Comparison of ENCODE assay signal across 14 mouse cellular contexts in the genomic region with DNA sequence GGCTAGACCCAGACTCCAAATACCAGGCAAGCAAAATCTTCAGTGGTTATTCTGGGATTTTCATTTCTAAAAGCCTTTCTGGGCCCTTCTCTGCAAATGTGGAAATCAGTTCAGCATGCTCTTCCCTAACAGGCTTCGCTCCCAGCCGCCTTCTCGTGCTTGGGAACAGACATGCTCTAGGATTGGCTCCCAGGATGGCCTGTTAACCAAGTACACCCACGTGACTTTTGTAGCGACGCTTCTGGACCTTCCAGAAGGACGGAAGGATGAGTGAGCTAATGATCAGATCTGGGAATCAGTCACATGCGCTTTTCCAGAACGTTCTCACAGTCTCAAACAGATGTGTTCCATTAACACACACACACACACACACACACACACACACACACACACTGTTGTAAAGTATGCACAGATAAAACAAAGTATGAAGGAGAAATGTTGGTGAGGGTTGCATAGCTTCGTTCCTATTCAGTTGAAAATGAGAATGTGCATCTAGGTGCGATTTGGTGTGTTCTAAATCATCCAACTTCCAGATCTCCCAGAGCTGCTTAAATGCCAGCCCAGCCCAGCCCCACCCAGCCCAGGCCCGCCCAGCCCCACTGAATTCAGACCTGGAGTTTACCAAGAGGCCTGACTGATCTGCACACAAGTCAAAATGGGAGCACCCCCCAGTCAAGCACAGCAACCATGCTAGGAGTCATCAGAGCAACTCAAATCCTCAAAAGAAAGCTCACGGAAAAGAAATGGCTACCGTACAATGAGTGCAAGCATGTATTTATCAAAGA.
DNase-seq lines count a peak whose midpoint lies in the region; ATAC-seq and TF ChIP-seq lines count a peak whose summit lies in the region.
"Had no signal": no experiment of that assay in that cellular context is flagged by ENCODE, and none has a peak within 500 bp of the region (broad histone marks: within the 10 kb centered on the region; RNA-seq: fewer than 3 reads in every experiment).

No protein-coding gene starts in this region.

- no peak for ATAC-seq in limb, embryonic 14.5 days (ENCODE audit: low FRiP score, low read depth)

- H3K27ac ChIP-seq in limb, embryonic 14.5 days (replicated peaks; ENCODE audit: low read depth, low read length) = no peak overlapping the region
- H3K27ac ChIP-seq in limb, embryonic 10.5 days = no peak overlapping the region
- H3K27ac ChIP-seq in thymus, adult 2 months (ENCODE audit: control insufficient read depth, insufficient read depth, low read length) = peak overlapping the region; percentile 75
- H3K27ac ChIP-seq: forebrain, embryonic 10.5 days; hindbrain, embryonic 15.5 days; limb, embryonic 13.5 days had no signal

- no peaks in the 10 kb centered on the region for H3K9me3 ChIP-seq in limb, embryonic 14.5 days (ENCODE audit: control insufficient read depth, low read length)
- no peaks in the 10 kb centered on the region for H3K9me3 ChIP-seq in limb, embryonic 10.5 days (replicated peaks)
- H3K9me3 ChIP-seq: forebrain, embryonic 10.5 days; hindbrain, embryonic 15.5 days; limb, embryonic 13.5 days had no signal

- H3K4me1 ChIP-seq in limb, embryonic 14.5 days (ENCODE audit: control insufficient read depth, insufficient read depth, low read length) = 0 out of 2 replicates have a peak, but pooled peaks cover 7% of the 10 kb centered on the region
- H3K4me1 ChIP-seq in limb, embryonic 10.5 days = peaks cover 10% of the 10 kb centered on the region
- H3K4me1 ChIP-seq in thymus, adult 2 months (replicated peaks; ENCODE audit: control insufficient read depth, insufficient read depth, low read length) = peaks cover 48% of the 10 kb centered on the region
- H3K4me1 ChIP-seq: forebrain, embryonic 10.5 days; hindbrain, embryonic 15.5 days had no signal

- H3K4me2 ChIP-seq in limb, embryonic 14.5 days (replicated peaks; ENCODE audit: low read depth, low read length, severe bottlenecking) = no peak overlapping the region
- H3K4me2 ChIP-seq: hindbrain, embryonic 15.5 days; limb, embryonic 13.5 days had no signal

- H3K4me3 ChIP-seq in limb, embryonic 14.5 days (replicated peaks; ENCODE audit: low read length) = no peak overlapping the region
- H3K4me3 ChIP-seq in limb, embryonic 10.5 days = no peak overlapping the region
- H3K4me3 ChIP-seq in thymus, adult 2 months (ENCODE audit: control insufficient read depth, insufficient read depth, low read length) = 0 out of 2 replicates have a peak overlapping the region, but pooled peaks have one; percentile 0
- H3K4me3 ChIP-seq: forebrain, embryonic 10.5 days; hindbrain, embryonic 15.5 days; limb, embryonic 13.5 days had no signal

- no peaks in the 10 kb centered on the region for H3K36me3 ChIP-seq in limb, embryonic 14.5 days (ENCODE audit: control insufficient read depth, insufficient read depth, low read length)
- H3K36me3 ChIP-seq in limb, embryonic 10.5 days = no peaks in the 10 kb centered on the region
- no peaks in the 10 kb centered on the region for H3K36me3 ChIP-seq in thymus, adult 2 months (ENCODE audit: control insufficient read depth, insufficient read depth, low read length)
- H3K36me3 ChIP-seq: forebrain, embryonic 10.5 days; hindbrain, embryonic 15.5 days; limb, embryonic 13.5 days had no signal

- DNase-seq in gastrocnemius, adult 18-20 months (ENCODE audit: low spot score) = peak; percentile 8
- DNase-seq in gastrocnemius, postnatal 4 days (ENCODE audit: low spot score in 2 of 2) = no peak
- peak; percentile 41 for DNase-seq in limb, embryonic 14.5 days (ENCODE audit: low spot score)
- no peak for DNase-seq in limb, embryonic 10.5 days (ENCODE audit: low spot score)
- DNase-seq in thymus, adult 2 months = no peak
- no peak for DNase-seq in thymus, postnatal 10 days (ENCODE audit: low spot score in 2 of 2)
- no peak for DNase-seq in natural killer cell, adult 2 months (ENCODE audit: low spot score in 2 of 2)
- DNase-seq in adrenal gland, adult (ENCODE audit: inconsistent age in 2 of 2, low spot score in 1 of 2) = no peak
- DNase-seq: cerebellum, adult 11 months; kidney, adult 18-20 months; midbrain, embryonic 14.5 days had no signal

- no peak for TF ChIP-seq POLR2A in limb, embryonic 14.5 days (IDR thresholded peaks at IDR 0.05; ENCODE audit: borderline replicate concordance, extremely low read depth, insufficient read depth, insufficient read length)
- TF ChIP-seq POLR2A in thymus, adult 2 months (IDR thresholded peaks at IDR 0.05; ENCODE audit: control insufficient read depth, extremely low read depth, insufficient read depth, low read length, poor library complexity) = no peak

- WGBS in limb, embryonic 14.5 days = 68% methylated on average over 14 of the region's 14 CpGs
- WGBS in limb, embryonic 10.5 days = 79% methylated on average over 14 of the region's 14 CpGs
- WGBS in thymus, adult 2 months = 54% methylated on average over 14 of the region's 14 CpGs

- TF ChIP-seq CTCF in thymus, adult 2 months (IDR thresholded peaks at IDR 0.05; ENCODE audit: borderline replicate concordance, control insufficient read depth, extremely low read depth, insufficient read depth, low read length, poor library complexity) = no peak

- no peak overlapping the region for H3K9ac ChIP-seq in limb, embryonic 14.5 days (ENCODE audit: low read depth, low read length, severe bottlenecking)
- H3K9ac ChIP-seq: hindbrain, embryonic 15.5 days; limb, embryonic 13.5 days had no signal

- H3K27me3 ChIP-seq in limb, embryonic 14.5 days (ENCODE audit: control insufficient read depth, insufficient read depth, low read length) = no peaks in the 10 kb centered on the region
- H3K27me3 ChIP-seq in limb, embryonic 10.5 days (ENCODE audit: low read depth, poor library complexity, severe bottlenecking) = peaks cover 21% of the 10 kb centered on the region; the same call in 1 of the 2 replicates
- no peaks in the 10 kb centered on the region for H3K27me3 ChIP-seq in thymus, adult 2 months (ENCODE audit: control insufficient read depth, insufficient read depth, low read length)
- H3K27me3 ChIP-seq: hindbrain, embryonic 15.5 days; limb, embryonic 13.5 days had no signal

Comparison
In these comparisons a context has a peak if more than half of its experiments do, and no peak if none do; other contexts are left out.
1. DNase-seq: peak in gastrocnemius, adult 18-20 months (single experiment) and limb, embryonic 14.5 days (single experiment); none in gastrocnemius, postnatal 4 days (0 of 2), limb, embryonic 10.5 days (single experiment), thymus, adult 2 months (single experiment), thymus, postnatal 10 days (0 of 2), natural killer cell, adult 2 months (0 of 2) and adrenal gland, adult (0 of 2).